Mouse (Mus musculus): ENCODE data around the gene Fnd3c2.
"Not testable (repeated sequence)": the region's sequence is repeated elsewhere in the genome, so short reads cannot be mapped to it uniquely, and the experiment has no call there.

Fnd3c2 gene

GRCm38 (mm10) chrX:106255276-106255675 is at the start of gene Fnd3c2:
TSS of gene Fnd3c2 (minus strand) at chrX:106255376.
- no peak for DNase-seq (ENCODE audit: low spot score in 2 of 2)

DNA sequence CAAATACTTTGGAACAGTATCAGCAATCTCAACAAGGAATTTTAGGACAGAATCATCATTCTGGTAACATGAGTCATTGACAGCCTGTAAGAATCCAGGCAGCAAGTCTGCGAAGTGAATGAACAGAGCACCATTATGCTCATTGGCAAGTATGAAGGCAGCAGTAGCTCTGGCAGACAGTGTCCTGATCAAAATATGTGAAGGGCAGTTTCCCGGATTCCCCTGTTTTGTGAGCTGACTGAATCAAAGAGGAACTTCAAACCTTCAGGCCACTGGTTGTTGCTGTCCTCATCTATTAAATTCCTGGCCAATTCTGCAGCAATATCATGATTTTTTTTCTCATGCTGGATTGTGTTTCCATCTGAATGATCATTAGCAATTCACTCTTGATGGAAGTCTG is 29.3 kb upstream of the Fnd3c2 start:
- no peak for DNase-seq (ENCODE audit: low spot score in 2 of 2)

DNA sequence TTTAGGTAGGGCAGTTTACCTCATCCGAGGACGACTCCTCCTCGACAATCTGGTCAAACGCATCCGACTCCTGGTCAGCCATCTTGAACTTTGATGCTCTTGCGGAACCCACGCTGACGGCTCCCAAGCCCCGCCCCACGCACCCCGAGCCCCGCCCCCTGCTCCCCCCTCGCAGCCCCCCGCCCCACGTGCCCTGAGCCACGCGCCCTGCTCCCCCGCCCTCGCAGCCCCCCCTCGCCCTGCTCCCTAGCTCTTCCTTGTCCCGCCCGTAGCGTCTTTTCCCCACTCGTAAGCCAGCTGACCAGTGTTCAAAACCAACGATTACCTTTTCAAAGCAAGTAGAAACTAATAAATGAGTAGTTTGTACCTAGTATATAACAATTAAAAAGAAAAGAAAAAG is 34.1 kb downstream of the Fnd3c2 start, which contains the start of gene Taf9b:
Gene Taf9b, minus strand, starts transcription at position 101 of the 400 bp plus-strand sequence.
- no peak for DNase-seq (ENCODE audit: low spot score in 2 of 2)

DNA sequence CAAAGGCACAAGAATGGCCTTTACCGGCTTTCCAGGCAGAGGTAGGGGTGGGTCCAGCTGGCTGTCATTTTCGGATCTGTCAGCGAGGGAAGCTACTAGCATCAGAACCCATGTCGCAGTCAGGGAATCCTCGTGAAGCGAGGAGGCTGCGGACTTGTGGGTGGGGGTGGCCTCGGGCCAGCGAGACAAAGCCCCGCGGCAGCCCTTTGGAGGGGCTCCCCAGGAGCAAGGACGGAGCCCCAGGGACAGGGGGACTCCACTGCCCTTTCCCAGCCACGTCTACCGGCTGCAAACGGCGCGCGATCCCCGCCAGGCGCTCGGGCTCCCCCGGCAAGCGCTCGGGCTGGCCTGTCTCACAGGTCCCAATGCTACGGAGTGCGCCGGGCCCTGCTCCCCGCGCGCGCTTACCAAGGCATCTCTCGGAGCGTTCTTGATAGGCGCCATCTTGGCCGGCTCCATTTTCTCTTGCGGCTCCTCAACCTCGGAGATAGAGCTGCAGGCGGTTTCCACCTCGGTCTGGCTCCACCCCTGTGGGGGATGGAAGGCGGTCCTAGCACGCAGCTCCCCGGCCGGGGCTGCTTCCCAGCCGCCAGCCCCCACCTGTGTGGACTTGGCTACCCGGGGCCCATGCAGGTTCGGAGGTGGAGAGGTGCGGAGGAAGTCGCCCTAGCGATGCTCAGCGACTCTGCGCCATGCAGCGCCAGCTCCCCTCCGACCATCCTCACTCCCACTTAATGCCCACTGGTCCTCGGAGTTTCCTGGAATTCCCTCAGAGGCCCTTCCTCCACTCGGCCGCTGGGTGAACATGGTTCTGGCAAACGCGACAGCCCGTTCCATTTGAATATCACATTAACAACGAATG is 35.8 kb downstream of the Fnd3c2 start:
- peak; percentile 39 to 52 for DNase-seq (ENCODE audit: low spot score in 2 of 2)

DNA sequence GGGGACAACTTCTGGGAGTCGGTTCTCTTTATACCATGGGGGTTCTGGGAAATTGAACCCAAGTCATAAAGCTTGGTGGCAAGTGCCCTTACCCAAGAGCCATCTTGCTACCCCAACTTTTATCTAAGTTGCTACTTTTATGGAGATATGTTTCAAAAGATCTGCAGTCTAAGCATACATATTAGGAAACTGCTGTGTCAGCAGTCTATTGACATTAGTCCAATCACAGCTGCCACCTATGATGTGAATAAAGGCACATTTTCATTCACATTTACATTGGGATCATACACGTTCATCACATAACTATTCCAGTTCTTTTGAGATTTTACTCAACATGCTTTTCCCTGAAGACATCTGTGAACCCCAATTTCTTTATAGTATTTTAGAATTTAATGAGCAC is 46.1 kb downstream of the Fnd3c2 start:
- DNase-seq (ENCODE audit: low spot score in 2 of 2), result no peak

GRCm38 (mm10) chrX:106198904-106199303 is 56.3 kb downstream of the Fnd3c2 start:
- no peak for DNase-seq (ENCODE audit: low spot score in 2 of 2)

DNA sequence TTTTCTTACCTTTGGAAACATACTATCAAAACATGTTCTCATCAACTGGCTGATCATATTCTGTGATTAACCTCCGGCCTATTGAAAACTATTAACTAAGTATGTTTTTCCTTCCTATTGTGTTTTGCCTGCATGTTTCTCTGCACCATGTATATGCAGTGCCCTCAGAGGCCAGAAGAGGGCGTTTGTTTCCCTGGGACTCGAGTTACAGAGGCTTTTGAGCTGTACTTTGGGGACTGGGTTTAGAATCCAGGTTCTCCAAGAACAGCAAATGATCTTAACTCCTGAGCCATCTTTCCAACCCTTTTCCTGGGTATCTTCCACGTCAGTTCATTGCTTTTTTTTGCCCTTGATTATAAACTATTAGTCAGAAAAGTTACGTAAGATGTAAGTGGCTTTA is 57.9 kb downstream of the Fnd3c2 start:
- DNase-seq (ENCODE audit: low spot score in 2 of 2), result no peak

- not testable (repeated sequence) for DNase-seq (ENCODE audit: low spot score in 2 of 2)
These were observed 60.8 kb downstream of the Fnd3c2 start for GRCm38 (mm10) chrX:106194361-106194760.

GRCm38 (mm10) chrX:106190091-106190490 is 65.1 kb downstream of the Fnd3c2 start:
- DNase-seq (ENCODE audit: low spot score in 2 of 2), result no peak

GRCm38 (mm10) chrX:106189356-106189755 is 65.8 kb downstream of the Fnd3c2 start:
- DNase-seq (ENCODE audit: low spot score in 2 of 2), result no peak

GRCm38 (mm10) chrX:106187737-106188136 is 67.4 kb downstream of the Fnd3c2 start:
- no peak for DNase-seq (ENCODE audit: low spot score in 2 of 2)

GRCm38 (mm10) chrX:106186713-106187649 is 68.2 kb downstream of the Fnd3c2 start, which contains the start of gene Pgk1:
TSS of gene Pgk1 (plus strand) at chrX:106187100.
- DNase-seq (ENCODE audit: low spot score in 2 of 2), result peak; percentile 68 to 80

DNA sequence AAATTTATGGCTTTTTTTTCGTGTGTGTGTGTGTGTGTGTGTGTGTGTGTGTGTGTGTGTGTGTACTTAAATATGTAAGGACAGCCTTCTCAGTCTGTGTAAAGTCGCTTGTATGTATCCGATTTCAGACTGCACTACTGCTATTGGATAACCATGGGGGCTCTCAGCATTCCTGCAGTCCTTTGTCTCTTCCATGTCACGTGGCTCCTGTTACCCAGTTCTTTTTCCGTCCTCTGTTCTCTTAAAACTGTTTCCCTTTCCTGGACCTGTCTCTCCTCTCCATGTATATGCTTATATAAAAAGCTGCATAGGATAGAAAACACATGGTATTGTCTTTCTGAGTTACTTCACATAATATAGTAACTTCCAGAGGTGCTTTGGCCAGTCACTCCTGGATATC is 69.5 kb downstream of the Fnd3c2 start:
- no peak for DNase-seq (ENCODE audit: low spot score in 2 of 2)

Data from urinary bladder, adult 18-20 months (tissue).